Mouse (Mus musculus) lung, postnatal 0 days (tissue): ENCODE data around the gene Foxk1.

Experiments
- CTCF ChIP-seq: IDR thresholded peaks from 2 replicates; pipeline ENCODE4 v1.5.1; 2016; ENCODE audit warnings: antibody characterized with exemption, mild to moderate bottlenecking
- EP300 ChIP-seq: IDR thresholded peaks from 2 replicates; pipeline ENCODE4 v1.6.1; 2016; ENCODE audit warnings: antibody characterized with exemption, mild to moderate bottlenecking, control low read depth

GRCm38 (mm10) chr5:142478829-142479435 is 77.6 kb downstream of the Foxk1 start:
- TF ChIP-seq CTCF (peak; percentile 92), EP300 (no peak)
